Mouse (Mus musculus) stomach, postnatal 0 days (tissue): ENCODE data around the gene Syt1. TPM values are rescaled to one million over a fixed set of nuclear protein-coding genes. Genes with fewer than 3 reads are reported as not detected.
A peak's percentile ranks its signal among the peaks of the same experiment; 100 is the strongest.

Experiments used
- ATAC-seq: fragments of 200-750 bp; cut with Nextera tagmentation; 2 replicates; pipeline ENCODE4 v1.8.0; 2017; ENCODE audit not compliant: low FRiP score, low TSS enrichment
- DNase-seq: peaks from one replicate; pipeline ENCODE4 v3.0.0-alpha.2; 2016; ENCODE audit warnings: low spot score
- H3K27ac ChIP-seq: fragments of 300-500 bp; sonication (generic); replicated peaks from 2 replicates; pipeline ENCODE4 v1.5.1; 2014; ENCODE audit warnings: mild to moderate bottlenecking, control low read depth
- H3K27me3 ChIP-seq: fragments of 300-500 bp; sonication (generic); 2 replicates; pipeline ENCODE4 v1.6.1; 2014; ENCODE audit warnings: low read length; ENCODE audit not compliant: control insufficient read depth, insufficient read depth
- H3K36me3 ChIP-seq: fragments of 300-500 bp; sonication (generic); 2 replicates; pipeline ENCODE4 v1.6.1; 2014; ENCODE audit warnings: low read length, mixed read lengths; ENCODE audit not compliant: control insufficient read depth, insufficient read depth
- H3K4me1 ChIP-seq: fragments of 300-500 bp; sonication (generic); replicated peaks from 2 replicates; pipeline ENCODE4 v1.6.1; 2014; ENCODE audit warnings: antibody characterized with exemption; ENCODE audit not compliant: control insufficient read depth, insufficient read depth
- H3K4me2 ChIP-seq: fragments of 300-500 bp; sonication (generic); replicated peaks from 2 replicates; pipeline ENCODE4 v1.6.1; 2014; ENCODE audit warnings: low read depth, mild to moderate bottlenecking, control low read depth, moderate library complexity
- H3K4me3 ChIP-seq: fragments of 300-500 bp; sonication (generic); 2 replicates; pipeline ENCODE4 v1.5.1; 2014; ENCODE audit warnings: low read depth, low read length, control low read depth
- H3K9ac ChIP-seq: fragments of 300-500 bp; sonication (generic); 2 replicates; pipeline ENCODE4 v1.6.1; 2014; ENCODE audit warnings: mild to moderate bottlenecking, low read length, control low read depth, mixed read lengths
- H3K9me3 ChIP-seq: fragments of 300-500 bp; sonication (generic); 2 replicates; pipeline ENCODE4 v1.6.1; 2016; ENCODE audit warnings: low read length; ENCODE audit not compliant: control insufficient read depth
- CTCF ChIP-seq: IDR thresholded peaks from 2 replicates; pipeline ENCODE4 v1.5.1; 2016; ENCODE audit warnings: antibody characterized with exemption, low read depth, mild to moderate bottlenecking, moderate library complexity
- EP300 ChIP-seq: optimal IDR thresholded peaks from 2 replicates; pipeline ENCODE3; 2016; ENCODE audit warnings: antibody characterized with exemption
- WGBS: fragments of 180-500 bp; shearing (Covaris S2); extraction: QIAGEN DNeasy Blood & Tissue Kit; methylation state at CpG from one replicate; pipeline ENCODE4 v1.1.7; 2014; 5-methylcytosine and 5-hydroxymethylcytosine counted together
- polyA plus RNA-seq: library from polyadenylated mRNA; unstranded; fragments of >200 nt; fragmentation: Nextera tagmentation; extraction: Ambion mirVana; gene quantifications from 2 replicates; pipeline ENCODE4 v1.2.1, GENCODE M21; 2015

Gene Syt1
- polyA plus RNA-seq, 1 experiment from 2014 or later, result 3.5 TPM

- no peak for ATAC-seq
- WGBS, result 35% methylated on average over 6 of the region's 6 CpGs
- DNase-seq, result no peak
- Histone ChIP-seq H3K36me3 (no peaks in the 10 kb centered on the region), H3K4me2 (no peak overlapping the region), H3K9me3 (no peaks in the 10 kb centered on the region), H3K27me3 (no peaks in the 10 kb centered on the region), H3K27ac (no peak overlapping the region), H3K4me1 (no peaks in the 10 kb centered on the region), H3K4me3 (no peak overlapping the region), H3K9ac (no peak overlapping the region)
- TF ChIP-seq CTCF, result no peak
Measured at GRCm38 (mm10) chr10:108470319-108470955, 540.3 kb downstream of the Syt1 start.

- Histone ChIP-seq H3K4me1 (no peaks in the 10 kb centered on the region), H3K9ac (no peak overlapping the region), H3K36me3 (no peaks in the 10 kb centered on the region), H3K27me3 (no peaks in the 10 kb centered on the region), H3K9me3 (no peaks in the 10 kb centered on the region), H3K27ac (0 out of 2 replicates have a peak overlapping the region, but pooled peaks have one; percentile 1), H3K4me2 (no peak overlapping the region), H3K4me3 (no peak overlapping the region)
- WGBS, result 13% methylated on average over 8 of the region's 8 CpGs
- ATAC-seq (no peak), DNase-seq (no peak)
- no peak for TF ChIP-seq EP300
- TF ChIP-seq CTCF, result no peak
Measured at GRCm38 (mm10) chr10:108466539-108466938, 544.2 kb downstream of the Syt1 start.

GRCm38 (mm10) chr10:108461862-108462261, 548.9 kb downstream of the Syt1 start:
- WGBS, result 82% methylated on average over 2 of the region's 2 CpGs
- TF ChIP-seq CTCF (no peak), EP300 (no peak)

GRCm38 (mm10) chr10:108457054-108457453, 553.7 kb downstream of the Syt1 start:
- ATAC-seq, result no peak
- 100% methylated on average over 2 of the region's 2 CpGs for WGBS
- H3K4me3 ChIP-seq, result no peak overlapping the region
- TF ChIP-seq EP300 (no peak), CTCF (no peak)
- no peak overlapping the region for H3K4me2 ChIP-seq
- H3K36me3 ChIP-seq, result no peaks in the 10 kb centered on the region
- no peak for DNase-seq
- no peaks in the 10 kb centered on the region for H3K9me3 ChIP-seq
- no peak overlapping the region for H3K9ac ChIP-seq
- H3K4me1 ChIP-seq, result no peaks in the 10 kb centered on the region
- H3K27ac ChIP-seq, result no peak overlapping the region
- H3K27me3 ChIP-seq, result no peaks in the 10 kb centered on the region

More at GRCm38 (mm10) chr10:108461862-108462261, 548.9 kb downstream of the Syt1 start:
- H3K4me1 ChIP-seq, result no peaks in the 10 kb centered on the region
- DNase-seq, result no peak
- no peaks in the 10 kb centered on the region for H3K36me3 ChIP-seq
- no peak for ATAC-seq
- H3K27me3 ChIP-seq, result no peaks in the 10 kb centered on the region
- no peak overlapping the region for H3K27ac ChIP-seq
- no peaks in the 10 kb centered on the region for H3K9me3 ChIP-seq
- H3K4me3 ChIP-seq, result no peak overlapping the region
- H3K4me2 ChIP-seq, result no peak overlapping the region
- no peak overlapping the region for H3K9ac ChIP-seq

- Histone ChIP-seq H3K9me3 (no peaks in the 10 kb centered on the region), H3K9ac (no peak overlapping the region), H3K27me3 (no peaks in the 10 kb centered on the region), H3K27ac (no peak overlapping the region), H3K36me3 (no peaks in the 10 kb centered on the region), H3K4me3 (no peak overlapping the region), H3K4me1 (no peaks in the 10 kb centered on the region), H3K4me2 (no peak overlapping the region)
- no peak for TF ChIP-seq EP300
- peak; percentile 50 for TF ChIP-seq CTCF
- 69% methylated on average over 2 of the region's 2 CpGs for WGBS
- ATAC-seq (no peak), DNase-seq (no peak)
Measured at GRCm38 (mm10) chr10:108455883-108456282, 554.9 kb downstream of the Syt1 start.

- no peak overlapping the region for H3K4me3 ChIP-seq
- no peak overlapping the region for H3K27ac ChIP-seq
- DNase-seq (no peak), ATAC-seq (0 out of 2 replicates have a peak, but pooled peaks have one; percentile 6)
- TF ChIP-seq EP300 (no peak), CTCF (no peak)
- no peaks in the 10 kb centered on the region for H3K9me3 ChIP-seq
- H3K4me2 ChIP-seq, result no peak overlapping the region
- H3K9ac ChIP-seq, result no peak overlapping the region
- H3K36me3 ChIP-seq, result no peaks in the 10 kb centered on the region
- 67% methylated on average over 10 of the region's 10 CpGs for WGBS
- no peaks in the 10 kb centered on the region for H3K27me3 ChIP-seq
- H3K4me1 ChIP-seq, result no peaks in the 10 kb centered on the region
Measured at GRCm38 (mm10) chr10:108455204-108455603, 555.6 kb downstream of the Syt1 start.
